Mouse (Mus musculus) layer of hippocampus, adult 8-10 months (tissue): Measurements from ENCODE around the gene Cdc26. TPM values are rescaled to one million over a fixed set of nuclear protein-coding genes. Genes with fewer than 3 reads are reported as not detected.

Source experiments
- DNase-seq, 2 experiments: peaks; one replicate each; pipeline ENCODE4 v3.0.0; 2022; ENCODE audit warnings: low spot score in 2 of 2
- total RNA-seq, 4 experiments: library from RNA; stranded (reverse); gene quantifications; 2 replicates each; pipeline ENCODE4 v1.2.4; 2022

Gene Cdc26
- total RNA-seq = 10 to 100 TPM; 52.6 to 57.3 (median 53.7) TPM

- DNase-seq = peak; percentile 99
Measured at GRCm38 (mm10) chr4:62408601-62409282, at the start of gene Cdc26, which contains the start of gene Prpf4. Cdc26 (minus strand) TSS chr4:62408642. Prpf4 (plus strand) TSS chr4:62408797.

DNA sequence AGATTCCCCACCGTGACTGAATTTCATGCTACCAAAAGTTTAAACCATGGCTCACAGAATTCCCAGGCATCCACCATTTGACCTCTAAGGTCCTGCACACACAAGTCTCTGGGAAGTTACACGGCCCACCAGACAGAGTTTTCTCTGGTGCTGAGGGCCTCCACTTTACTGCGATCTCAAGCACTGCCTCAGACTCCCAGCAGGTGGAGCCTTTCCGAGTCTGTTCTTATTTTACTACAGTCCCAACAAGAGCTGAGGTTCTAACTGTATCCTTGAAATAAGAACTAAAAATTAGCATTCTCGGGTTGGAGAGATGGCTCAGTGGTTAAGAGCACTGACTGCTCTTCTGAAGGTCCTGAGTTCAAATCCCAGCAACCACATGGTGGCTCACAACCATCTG is 46.6 kb upstream of the Cdc26 start:
- DNase-seq = no peak

GRCm38 (mm10) chr4:62440986-62441385 is 32.5 kb upstream of the Cdc26 start:
- no peak for DNase-seq

DNA sequence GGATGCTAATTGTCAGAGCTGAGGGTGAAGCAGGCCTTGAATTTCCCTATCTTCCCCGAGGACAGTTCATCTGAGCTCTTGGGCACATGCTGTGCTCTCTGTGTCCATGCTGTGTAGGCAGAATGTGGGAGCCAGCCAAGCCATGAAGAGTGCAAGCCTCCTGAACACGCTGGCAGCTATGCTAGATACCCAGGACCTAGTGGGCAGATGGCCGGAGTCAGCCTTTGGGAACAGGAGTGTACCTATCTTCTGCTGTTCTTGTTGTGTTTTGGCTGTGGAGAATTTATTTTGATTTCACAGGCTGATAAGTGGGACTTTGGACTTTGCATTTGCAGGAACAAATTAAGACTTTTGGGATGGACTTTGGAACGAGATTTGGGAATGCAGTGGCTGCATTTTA is 32.1 kb upstream of the Cdc26 start:
- no peak for DNase-seq

- no peak for DNase-seq
Measured at GRCm38 (mm10) chr4:62439793-62440192, 31.4 kb upstream of the Cdc26 start.

GRCm38 (mm10) chr4:62437871-62438270 is 29.4 kb upstream of the Cdc26 start:
- no peak for DNase-seq

DNA sequence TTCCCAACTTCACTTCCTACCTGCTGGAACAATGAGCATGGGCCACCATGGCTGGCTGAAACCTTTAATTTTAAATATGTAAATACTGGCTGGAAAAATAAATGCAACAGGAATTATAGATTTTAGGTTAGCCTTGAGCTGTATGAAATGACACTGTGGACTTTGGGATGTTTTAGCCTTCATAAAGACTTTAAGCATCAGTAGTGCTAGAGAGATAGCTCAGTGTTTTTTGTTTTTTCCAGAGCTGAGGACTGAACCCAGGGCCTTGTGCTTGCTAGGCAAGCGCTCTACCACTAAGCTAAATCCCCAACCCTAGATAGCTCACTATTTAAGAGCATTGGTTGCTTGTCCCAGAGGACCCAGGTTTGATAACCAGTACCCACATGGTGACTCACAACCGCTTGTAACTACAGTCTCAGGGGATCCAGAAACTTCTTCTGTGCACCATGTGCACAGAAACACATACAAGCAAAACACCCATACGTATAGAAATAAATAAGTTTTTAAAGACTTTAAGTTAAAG is 28.9 kb upstream of the Cdc26 start:
- DNase-seq = no peak

DNA sequence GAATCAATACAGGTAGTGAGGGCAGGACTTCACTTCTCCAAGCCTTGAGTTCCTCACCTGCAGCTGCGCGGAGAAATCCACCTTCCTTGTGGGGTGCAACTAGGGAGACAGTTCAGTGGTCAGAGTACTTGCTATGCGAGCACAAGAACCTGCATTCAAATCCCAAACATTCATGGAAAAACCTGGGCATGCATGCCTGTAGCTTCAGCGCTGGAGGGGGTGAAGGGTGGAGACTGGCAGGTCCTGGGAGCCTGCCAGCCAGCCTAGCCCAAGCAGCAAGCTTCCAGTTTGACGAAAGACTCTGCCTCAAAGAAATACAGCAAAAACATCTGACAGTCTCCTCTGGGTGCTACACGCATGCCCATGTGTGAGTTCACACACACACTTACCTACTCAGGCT is 26.6 kb upstream of the Cdc26 start, which contains the start of gene Rnf183:
Gene Rnf183, minus strand, starts transcription at position 172 of the 400 bp plus-strand sequence.
- no peak for DNase-seq

GRCm38 (mm10) chr4:62433939-62434870 is 25.8 kb upstream of the Cdc26 start:
- no peak for DNase-seq

DNA sequence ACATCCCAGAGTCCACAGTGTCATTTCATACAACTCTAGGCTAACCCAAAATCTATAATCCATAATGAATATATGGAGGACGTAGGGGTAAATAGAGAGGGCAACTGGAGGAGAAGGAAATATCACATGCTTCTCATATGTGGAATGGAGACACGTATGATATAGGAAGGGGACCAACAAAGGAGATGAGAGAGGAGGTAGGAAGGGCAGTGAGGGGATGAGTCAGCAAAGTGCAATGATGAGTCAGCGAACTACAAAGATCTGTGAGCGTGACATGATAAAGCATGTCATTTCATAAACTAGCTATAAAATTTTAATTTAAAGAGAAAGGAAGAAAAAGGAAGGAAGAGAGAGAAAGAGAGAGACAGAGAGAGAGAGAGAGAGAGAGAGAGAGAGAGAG is 23.1 kb upstream of the Cdc26 start:
- no peak for DNase-seq

DNA sequence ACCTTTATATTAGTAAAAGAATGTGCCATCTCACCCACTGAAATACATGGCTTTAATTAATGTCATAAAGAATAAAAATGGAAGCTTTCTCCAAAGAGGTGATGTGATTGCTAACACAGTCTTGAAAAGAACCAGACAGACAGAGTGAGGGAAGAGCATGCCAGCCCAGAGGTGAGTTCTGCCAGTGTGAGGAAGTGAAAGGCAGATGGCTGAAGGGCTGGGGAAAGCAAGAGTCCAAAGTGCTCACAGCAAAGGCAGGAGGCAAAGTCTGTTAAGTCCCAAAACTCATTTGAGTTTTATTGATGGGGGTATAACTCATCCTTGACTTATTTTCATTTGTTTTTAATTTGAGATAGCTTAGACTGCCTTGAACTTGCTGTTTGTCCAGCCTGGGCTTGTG is 22.2 kb upstream of the Cdc26 start:
- no peak for DNase-seq

- no peak for DNase-seq
Measured at GRCm38 (mm10) chr4:62429616-62430015, 21.2 kb upstream of the Cdc26 start.

DNA sequence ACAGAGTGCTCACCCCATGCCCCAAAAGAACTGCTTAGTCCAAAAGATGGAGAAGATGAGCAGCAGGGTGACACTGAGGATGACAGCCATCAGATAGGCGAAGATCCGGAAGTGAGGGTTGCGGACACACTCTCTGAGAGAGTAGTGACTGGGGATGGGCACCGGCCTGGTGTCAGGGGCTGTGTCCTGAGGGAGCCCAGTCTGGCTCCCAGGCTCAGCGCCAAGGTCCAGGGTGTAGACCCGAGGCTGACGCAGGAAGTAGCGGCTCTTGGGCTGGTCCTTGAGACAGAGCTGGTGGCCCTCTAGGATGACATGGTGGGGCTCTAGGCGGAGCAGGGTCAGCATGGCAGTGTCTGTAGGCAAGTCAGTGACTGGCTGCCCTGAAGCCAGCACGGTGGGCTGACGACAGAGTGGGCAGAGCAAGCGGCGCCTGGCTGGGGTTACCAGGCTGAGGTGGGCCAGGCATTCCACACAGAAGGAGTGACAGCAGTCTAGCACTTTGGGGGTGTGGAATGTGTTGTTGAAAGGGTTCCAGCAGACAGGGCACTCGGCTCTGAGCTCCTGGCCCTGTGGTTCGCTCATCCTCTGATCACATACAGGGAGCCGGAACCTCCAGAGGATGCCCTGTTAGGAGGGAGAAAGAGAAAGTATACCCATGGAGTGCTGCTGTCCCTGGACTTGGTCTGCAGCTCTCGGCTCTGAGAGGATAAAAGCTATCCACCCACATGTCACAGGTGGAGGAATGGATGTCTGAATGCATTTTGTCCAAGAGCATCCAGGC is 19.7 kb upstream of the Cdc26 start:
- no peak for DNase-seq

GRCm38 (mm10) chr4:62425891-62426290 is 17.4 kb upstream of the Cdc26 start:
- DNase-seq = no peak

DNA sequence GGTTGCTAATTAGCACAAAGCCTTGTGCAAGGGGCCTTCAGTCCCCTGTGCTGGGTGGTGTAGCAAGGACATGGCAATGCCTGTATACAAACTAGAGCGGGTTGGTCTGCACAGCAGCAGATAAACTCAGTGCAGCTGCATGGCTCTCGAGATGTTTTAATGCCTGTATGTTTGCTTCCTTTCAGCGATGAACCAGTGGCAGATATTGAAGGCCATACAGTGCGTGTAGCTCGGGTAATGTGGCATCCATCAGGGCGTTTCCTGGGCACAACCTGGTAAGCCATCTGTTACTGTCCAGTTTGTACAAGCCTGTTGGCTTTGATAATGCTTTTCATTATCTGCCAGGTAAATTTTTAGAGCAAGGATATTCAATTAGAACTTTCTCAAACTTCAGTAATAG is 10.6 kb upstream of the Cdc26 start:
- no peak for DNase-seq

- DNase-seq = peak in 1 of 2 experiments; percentile 45
Measured at GRCm38 (mm10) chr4:62418448-62418847, 10.0 kb upstream of the Cdc26 start.

DNA sequence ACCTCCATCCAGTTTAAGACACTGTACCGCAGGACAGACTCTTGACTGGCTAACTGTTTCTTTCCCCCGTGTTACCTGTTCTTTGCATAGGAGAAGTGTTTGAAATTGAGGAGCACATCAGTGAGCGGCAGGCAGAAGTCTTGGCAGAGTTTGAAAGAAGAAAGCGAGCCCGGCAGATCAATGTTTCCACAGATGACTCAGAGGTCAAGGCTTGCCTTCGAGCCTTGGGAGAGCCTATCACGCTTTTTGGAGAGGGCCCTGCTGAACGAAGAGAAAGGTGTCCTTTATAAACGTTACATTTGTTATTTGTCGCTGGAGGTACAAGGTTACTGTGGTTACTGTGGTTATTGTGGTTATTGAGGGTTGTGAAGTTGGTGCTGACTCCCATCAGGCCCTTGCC is 3.2 kb upstream of the Cdc26 start:
- no peak for DNase-seq

DNA sequence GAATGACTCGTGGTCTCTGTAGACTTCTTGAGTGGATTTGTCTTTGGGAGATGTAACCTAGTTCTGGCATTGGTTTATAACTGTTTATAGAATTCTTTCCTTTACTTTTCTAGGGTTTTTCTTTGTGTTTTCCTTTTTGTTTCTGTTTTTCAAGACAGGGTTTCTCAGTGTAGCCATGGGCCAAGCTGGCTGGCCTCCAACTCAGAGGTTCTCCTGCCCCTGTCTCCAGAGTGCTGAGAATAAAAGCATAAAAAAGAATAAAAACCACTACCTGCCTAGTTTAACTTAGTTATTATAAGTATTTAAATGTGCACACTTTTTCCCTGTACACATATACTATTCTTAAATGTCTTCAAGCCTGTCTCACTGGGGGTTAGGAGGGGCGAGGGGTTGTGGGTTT is 1.9 kb upstream of the Cdc26 start:
- no peak for DNase-seq

DNA sequence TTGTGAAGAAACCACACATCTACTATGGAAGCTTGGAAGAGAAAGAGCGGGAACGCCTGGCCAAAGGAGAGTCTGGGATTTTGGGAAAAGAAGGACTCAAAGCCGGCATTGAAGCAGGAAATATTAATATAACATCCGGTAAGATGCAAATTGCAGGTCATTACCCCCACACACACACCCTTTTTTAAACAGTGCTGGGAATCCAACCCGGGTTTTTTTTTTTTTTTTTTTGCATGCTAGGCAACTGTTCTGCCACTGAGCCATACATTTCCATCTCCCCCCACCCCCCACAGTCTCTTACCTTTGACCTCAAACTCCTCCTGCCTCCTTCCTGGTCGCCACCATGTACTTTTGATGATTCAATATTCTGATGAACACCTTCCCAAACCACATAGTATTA is 1.2 kb upstream of the Cdc26 start:
- no peak for DNase-seq

DNA sequence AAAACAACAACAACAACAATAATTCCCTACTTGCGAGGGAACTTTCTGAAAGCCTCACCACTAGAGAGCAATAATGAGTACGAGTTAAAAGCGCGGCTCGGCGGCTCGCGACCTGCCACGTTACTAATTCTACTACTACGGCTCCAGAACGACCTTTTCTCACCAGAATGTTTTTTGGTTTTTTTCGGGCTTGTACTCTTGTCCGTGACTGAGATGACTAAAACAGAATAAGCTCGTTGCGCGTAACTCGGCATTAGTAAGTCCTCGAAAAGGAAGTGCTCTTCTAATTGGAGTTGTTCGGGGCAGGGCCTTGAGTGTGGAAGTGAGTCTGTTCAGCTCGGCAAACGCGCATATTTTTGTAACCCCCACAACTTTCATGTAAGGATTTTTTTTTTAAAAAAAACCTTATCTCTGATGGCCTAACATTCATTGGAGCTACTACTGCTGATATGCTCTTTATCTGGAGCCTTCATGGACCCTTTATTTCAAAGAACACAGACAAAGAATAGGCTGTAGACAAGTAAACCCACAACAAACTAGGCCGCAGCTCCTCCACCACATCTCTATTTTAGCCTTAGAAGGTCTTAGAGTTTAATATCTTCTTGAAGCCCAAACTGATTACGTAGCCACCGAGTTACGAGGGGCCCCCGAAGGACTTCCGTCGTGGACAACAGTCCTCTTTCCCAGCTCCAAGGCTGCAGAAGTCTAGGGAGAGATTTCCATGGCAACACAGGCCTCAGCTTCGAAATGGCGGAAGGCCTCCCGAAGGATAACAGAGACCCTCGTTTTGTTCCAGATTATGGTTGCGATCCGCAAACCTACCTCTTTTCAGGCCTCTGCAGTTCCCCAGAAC is 486 bp downstream of the Cdc26 start:
- DNase-seq = peak; percentile 38 to 48

GRCm38 (mm10) chr4:62406133-62406532 is 2.3 kb downstream of the Cdc26 start:
- DNase-seq = no peak
